13 mouse cellular contexts compared by ENCODE assay signal in genomic region chr1:93068553-93068952, GRCm38 (mm10). TPM values are rescaled to one million over a fixed set of nuclear protein-coding genes. Genes with fewer than 3 reads are reported as not detected.
DNase-seq lines count a peak whose midpoint lies in the region; ATAC-seq lines count a peak whose summit lies in the region.
"Had no signal": no experiment of that assay in that cellular context is flagged by ENCODE, and none has a peak within 500 bp of the region (broad histone marks: within the 10 kb centered on the region; RNA-seq: fewer than 3 reads in every experiment).

No protein-coding gene starts in this region.

- ATAC-seq in cerebellum, adult (ENCODE audit: insufficient number of reproducible peaks, low FRiP score, low TSS enrichment): no peak
- ATAC-seq: forebrain, embryonic 15.5 days; Patski had no signal

- peak; percentile 57 for DNase-seq in cerebellum, adult 11 months
- DNase-seq in MN1 (ENCODE audit: low spot score): peak; percentile 20
- DNase-seq in brain, adult 2 months (ENCODE audit: low read depth, low spot score): peak; percentile 78
- peak; percentile 91 to 92 for DNase-seq in cerebellum, postnatal 10 days
- DNase-seq in spleen, postnatal 14 days (ENCODE audit: low spot score in 2 of 2): no peak
- no peak for DNase-seq in gastrocnemius, postnatal 25 days
- DNase-seq in layer of hippocampus, adult 8-10 months (ENCODE audit: low spot score in 2 of 2): no peak
- DNase-seq: B cell, adult 2 months; kidney, postnatal 4 days; thymus, postnatal 25 days had no signal

RNA-seq across cellular contexts. Expression of gene Kif1a, which starts 33.2 kb away (rescaled TPM):
- total RNA-seq in gastrocnemius, postnatal 25 days (2021): 1 to 10 TPM; 1.5 to 1.7 TPM
- total RNA-seq in layer of hippocampus, adult 8-10 months (2022): 100 to 1,000 TPM; 681 to 718 (median 697) TPM

Comparison
In these comparisons a context has a peak if more than half of its experiments do, and no peak if none do; other contexts are left out.
1. DNase-seq: peak in cerebellum, adult 11 months (single experiment), MN1 (single experiment), brain, adult 2 months (single experiment) and cerebellum, postnatal 10 days (2 of 2); none in spleen, postnatal 14 days (0 of 2), gastrocnemius, postnatal 25 days (single experiment) and layer of hippocampus, adult 8-10 months (0 of 2).
2. RNA of gene Kif1a, which starts 33.2 kb away (total RNA-seq): 681 to 718 TPM in layer of hippocampus, adult 8-10 months; 1.5 to 1.7 TPM in gastrocnemius, postnatal 25 days; every median in the first group is over 100 times any median in the second.